Mouse (Mus musculus): ENCODE data around the gene Tnpo3. TPM values are rescaled to one million over a fixed set of nuclear protein-coding genes. Genes with fewer than 3 reads are reported as not detected.

Gene Tnpo3
- total and polyA plus RNA-seq, 3 experiments: 60.5 to 140 (median 76.0) TPM

DNA sequence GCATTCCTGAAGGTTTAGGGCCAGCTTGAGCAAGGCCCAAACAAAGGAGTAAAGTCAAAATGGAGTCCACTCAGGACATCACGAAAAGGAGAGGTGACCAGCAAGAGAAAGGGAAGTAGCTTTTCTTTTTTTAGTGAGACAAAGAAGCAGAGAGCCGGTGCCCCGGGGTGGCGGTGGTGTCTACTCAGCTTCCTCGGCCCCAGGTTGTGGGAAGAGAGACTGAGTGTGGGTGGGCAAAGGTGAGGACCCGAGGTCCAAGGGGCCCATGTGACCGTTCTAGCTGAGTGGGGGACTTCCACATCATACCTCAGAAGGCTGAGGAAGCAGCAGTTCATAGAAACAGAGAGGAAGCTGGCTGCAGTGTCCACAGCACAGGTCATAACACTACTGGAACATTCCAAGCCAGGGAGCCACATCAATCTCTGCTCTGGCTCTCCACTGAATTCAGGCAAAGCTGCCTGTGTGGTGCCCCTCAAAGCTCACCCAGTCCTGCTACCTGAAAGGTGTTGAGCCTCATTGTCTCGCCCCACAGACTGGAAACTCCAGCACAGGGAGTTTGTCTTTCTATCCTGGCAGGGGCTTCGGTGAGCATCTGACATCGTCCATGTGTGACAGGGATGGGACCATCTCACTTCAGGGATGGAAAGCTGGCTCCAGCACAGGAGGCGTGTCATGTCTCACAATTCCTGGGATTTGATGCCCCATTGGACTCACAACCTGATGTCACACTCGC lies 86.2 kb downstream of the Tnpo3 start:
- H3K79me2 ChIP-seq (replicated peaks; ENCODE audit: control insufficient read depth, extremely low read depth, insufficient read depth, poor library complexity, severe bottlenecking): peaks cover 9% of the 10 kb centered on the region
- dilution Hi-C loops (cut with MboI; ENCODE audit: extremely low pct_ligation_motif_present, extremely low pct_unique_long_range_greater_than_20kb, low sequenced_read_pairs): no loop called here
- H3K27ac ChIP-seq (ENCODE audit: insufficient read depth, low read depth): peak overlapping the region; percentile 82
- H3K27me3 ChIP-seq (replicated peaks): no peaks in the 10 kb centered on the region
- peak overlapping the region; percentile 12; the same call in 1 of the 2 replicates for H3K9ac ChIP-seq (ENCODE audit: insufficient read depth, low read depth)
- peaks cover 13 to 39% of the 10 kb centered on the region in 2 experiments for H3K4me1 ChIP-seq (ENCODE audit: control insufficient read depth in 1 of 2, insufficient read depth in 2 of 2)
- TF ChIP-seq KAT2A (IDR thresholded peaks at IDR 0.05; ENCODE audit: insufficient replicate concordance, low read length): 0 out of 2 replicates have a peak, but pooled peaks have one; percentile 25
- no peak; the same call in 1 of the 2 replicates for TF ChIP-seq CHD2 (IDR thresholded peaks at IDR 0.05; ENCODE audit: low read length)
- no peak for TF ChIP-seq PAX5 (IDR thresholded peaks at IDR 0.05; ENCODE audit: low read length)
- TF ChIP-seq NELFE (IDR thresholded peaks at IDR 0.05; ENCODE audit: low read depth, low read length): no peak
- peak; percentile 63; the same call in 1 of the 2 replicates for TF ChIP-seq IRF4 (IDR thresholded peaks at IDR 0.05; ENCODE audit: low read depth, low read length)
- TF ChIP-seq ELF1 (IDR thresholded peaks at IDR 0.05; ENCODE audit: low read depth, low read length): no peak
- TF ChIP-seq UBTF (IDR thresholded peaks at IDR 0.05; ENCODE audit: low read depth, low read length): no peak
- no peak for TF ChIP-seq JUND (conservative IDR thresholded peaks at IDR 0.05; ENCODE audit: low read depth, low read length)
- no peak for TF ChIP-seq HCFC1 (IDR thresholded peaks at IDR 0.05; ENCODE audit: low read depth, low read length)
- no peak for TF ChIP-seq E2F4 (IDR thresholded peaks at IDR 0.05; ENCODE audit: insufficient replicate concordance, low read depth, low read length)
- no peak for TF ChIP-seq TCF12 (IDR thresholded peaks at IDR 0.05; ENCODE audit: low read depth, low read length)
- TF ChIP-seq USF1 (IDR thresholded peaks at IDR 0.05; ENCODE audit: low read depth, low read length): peak; percentile 56
- no peak; the same call in 1 of the 2 replicates for TF ChIP-seq MXI1 (IDR thresholded peaks at IDR 0.05; ENCODE audit: low read depth, low read length)
- TF ChIP-seq CHD1 (IDR thresholded peaks at IDR 0.05; ENCODE audit: low read depth, low read length): peak; percentile 91
- TF ChIP-seq MYC (IDR thresholded peaks at IDR 0.05; ENCODE audit: low read depth, low read length): no peak
- TF ChIP-seq POLR2AphosphoS2 (IDR thresholded peaks at IDR 0.05; ENCODE audit: low read depth, low read length): no peak
- TF ChIP-seq USF2 (conservative IDR thresholded peaks at IDR 0.05; ENCODE audit: low read depth, low read length): 0 out of 2 replicates have a peak, but pooled peaks have one; percentile 17
- TF ChIP-seq POLR2A (IDR thresholded peaks at IDR 0.05; ENCODE audit: low read depth, low read length): no peak
- TF ChIP-seq RAD21 (IDR thresholded peaks at IDR 0.05; ENCODE audit: low read depth, low read length): no peak
- TF ChIP-seq ZKSCAN1 (IDR thresholded peaks at IDR 0.05; ENCODE audit: borderline replicate concordance, low read depth, low read length): no peak
- no peak for TF ChIP-seq RCOR1 (conservative IDR thresholded peaks at IDR 0.05; ENCODE audit: low read depth, low read length)
- no peak for TF ChIP-seq JUN (IDR thresholded peaks at IDR 0.05; ENCODE audit: insufficient read depth, low read depth, low read length)
- no peak for TF ChIP-seq CTCF (conservative IDR thresholded peaks at IDR 0.05 in 1 of 2, IDR thresholded peaks at IDR 0.05 in 1 of 2; ENCODE audit: low read depth in 2 of 2, low read length in 2 of 2)
- 0 out of 2 replicates have a peak, but pooled peaks have one; percentile 40 for TF ChIP-seq MAFK (IDR thresholded peaks at IDR 0.05; ENCODE audit: insufficient replicate concordance, low read length)
- TF ChIP-seq BHLHE40 (IDR thresholded peaks at IDR 0.05; ENCODE audit: low read depth, low read length): no peak
- no peak for TF ChIP-seq TBP (conservative IDR thresholded peaks at IDR 0.05; ENCODE audit: low read depth, low read length)
- TF ChIP-seq MEF2A (IDR thresholded peaks at IDR 0.05; ENCODE audit: borderline replicate concordance, low read depth, low read length): peak; percentile 23; the same call in 1 of the 2 replicates
- peak; percentile 55; the same call in 1 of the 2 replicates for TF ChIP-seq EP300 (IDR thresholded peaks at IDR 0.05; ENCODE audit: low read length)
- no peak for TF ChIP-seq NRF1 (IDR thresholded peaks at IDR 0.05; ENCODE audit: low read depth, low read length)
- no peak for TF ChIP-seq MAZ (IDR thresholded peaks at IDR 0.05; ENCODE audit: low read depth, low read length)
- no peak for TF ChIP-seq ETS1 (conservative IDR thresholded peaks at IDR 0.05; ENCODE audit: low read depth, low read length)
- no peak for TF ChIP-seq GABPA (IDR thresholded peaks at IDR 0.05; ENCODE audit: insufficient replicate concordance, low read depth, low read length)
- TF ChIP-seq ZC3H11A (IDR thresholded peaks at IDR 0.05; ENCODE audit: low read depth, low read length): no peak
- TF ChIP-seq ZMIZ1 (IDR thresholded peaks at IDR 0.05; ENCODE audit: low read depth, low read length): no peak
- no peak for TF ChIP-seq SIN3A (IDR thresholded peaks at IDR 0.05; ENCODE audit: low read length)
- no peak for TF ChIP-seq ZNF384 (IDR thresholded peaks at IDR 0.05; ENCODE audit: low read depth, low read length)
- TF ChIP-seq MAX (IDR thresholded peaks at IDR 0.05; ENCODE audit: low read length): peak; percentile 28; the same call in 1 of the 2 replicates
- TF ChIP-seq SMC3 (IDR thresholded peaks at IDR 0.05; ENCODE audit: low read depth, low read length): no peak
- in situ Hi-C loops (cut with MboI; ENCODE audit: low pct_ligation_motif_present, low pct_unique_long_range_greater_than_20kb, low sequenced_read_pairs): no loop called here
- no peak for DNase-seq (ENCODE audit: extremely low read depth)
- H3K4me2 ChIP-seq (ENCODE audit: insufficient read depth, low read depth, poor library complexity, severe bottlenecking): peak overlapping the region; percentile 18
- H3K9me3 ChIP-seq (replicated peaks; ENCODE audit: low read length): peaks cover 9% of the 10 kb centered on the region
- peak overlapping the region in 1 of 3 experiments; percentile 12 for H3K4me3 ChIP-seq (replicated peaks in 1 of 3; ENCODE audit: low read depth in 2 of 3, low read length in 2 of 3, poor library complexity in 1 of 3)
- H3K36me3 ChIP-seq (replicated peaks in 1 of 2; ENCODE audit: control insufficient read depth in 1 of 2, insufficient read depth in 1 of 2, low read length in 1 of 2): no peaks in the 10 kb centered on the region
